Mouse (Mus musculus) splenic B cell, adult 2 months (primary cell): ENCODE measurements around the gene Palm3.
A peak's percentile ranks its signal among the peaks of the same experiment; 100 is the strongest.

ENCODE experiments used
- DNase-seq: peaks from one replicate; pipeline ENCODE4 v3.0.0-alpha.2; 2011; ENCODE audit warnings: low read depth, low spot score
- H3K27me3 ChIP-seq: 2 replicates; pipeline ENCODE4 v1.6.1; 2012; ENCODE audit warnings: mild to moderate bottlenecking, low read length, moderate library complexity, mixed read lengths; ENCODE audit not compliant: control insufficient read depth, poor library complexity, insufficient read depth, severe bottlenecking
- H3K36me3 ChIP-seq: 2 replicates; pipeline ENCODE4 v1.6.1; 2012; ENCODE audit warnings: mild to moderate bottlenecking, low read length, moderate library complexity, mixed read lengths; ENCODE audit not compliant: control insufficient read depth, poor library complexity, insufficient read depth, severe bottlenecking

Palm3 gene

DNA sequence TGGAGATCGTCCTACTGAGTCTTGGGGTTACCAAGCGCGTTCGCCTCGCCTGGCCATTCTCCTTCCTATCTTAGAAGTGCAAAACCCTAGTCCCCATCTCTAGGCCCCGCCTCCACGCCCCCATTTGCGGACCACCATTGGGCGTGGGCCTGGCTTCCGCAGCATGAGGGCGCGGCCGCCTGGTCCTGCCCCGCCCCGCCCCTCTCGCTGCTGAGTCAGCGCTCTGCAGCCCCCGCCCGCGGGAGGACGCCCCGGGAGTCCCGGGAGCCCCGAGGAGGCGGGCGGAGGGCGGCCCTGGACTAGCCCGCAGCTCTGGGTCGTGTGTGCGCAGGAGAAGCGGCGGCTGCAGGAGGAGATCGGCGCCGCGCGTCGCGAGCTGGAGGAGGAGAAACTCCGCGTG lies 4.6 kb downstream of the Palm3 start:
- peaks cover under 1% of the 10 kb centered on the region; the same call in 1 of the 2 replicates for H3K36me3 ChIP-seq
- H3K27me3 ChIP-seq = no peaks in the 10 kb centered on the region; the same call in 1 of the 2 replicates
- DNase-seq = peak; percentile 35

- Histone ChIP-seq H3K27me3 (no peaks in the 10 kb centered on the region; the same call in 1 of the 2 replicates), H3K36me3 (peaks cover 2% of the 10 kb centered on the region)
- peak; percentile 79 for DNase-seq
These were observed 6.2 kb downstream of the Palm3 start for GRCm38 (mm10) chr8:84027449-84027848.

DNA sequence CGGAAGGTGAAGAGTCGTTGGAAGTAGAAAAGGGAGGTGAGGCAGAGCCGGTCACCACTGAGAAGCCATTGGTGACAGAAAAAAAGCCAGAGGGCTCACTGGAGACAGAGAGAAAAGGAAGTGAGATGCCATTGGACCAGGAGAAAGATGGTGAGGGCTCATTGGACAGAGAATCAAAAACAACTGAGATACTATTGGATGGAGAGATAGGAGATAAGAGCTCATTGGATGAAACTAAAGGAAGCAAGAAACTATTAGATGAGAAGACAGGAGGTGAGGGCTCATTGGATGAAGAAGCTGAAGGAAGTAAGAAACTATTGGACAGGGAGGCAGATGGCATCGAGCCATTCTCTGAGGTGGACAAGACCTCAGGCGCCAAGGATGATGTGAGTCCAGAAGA lies 8.0 kb downstream of the Palm3 start:
- H3K27me3 ChIP-seq = no peaks in the 10 kb centered on the region; the same call in 1 of the 2 replicates
- peaks cover 5% of the 10 kb centered on the region for H3K36me3 ChIP-seq
- DNase-seq = no peak

GRCm38 (mm10) chr8:84032777-84033176 lies 11.5 kb downstream of the Palm3 start:
- Histone ChIP-seq H3K27me3 (no peaks in the 10 kb centered on the region), H3K36me3 (peaks cover 12% of the 10 kb centered on the region)
- no peak for DNase-seq

DNA sequence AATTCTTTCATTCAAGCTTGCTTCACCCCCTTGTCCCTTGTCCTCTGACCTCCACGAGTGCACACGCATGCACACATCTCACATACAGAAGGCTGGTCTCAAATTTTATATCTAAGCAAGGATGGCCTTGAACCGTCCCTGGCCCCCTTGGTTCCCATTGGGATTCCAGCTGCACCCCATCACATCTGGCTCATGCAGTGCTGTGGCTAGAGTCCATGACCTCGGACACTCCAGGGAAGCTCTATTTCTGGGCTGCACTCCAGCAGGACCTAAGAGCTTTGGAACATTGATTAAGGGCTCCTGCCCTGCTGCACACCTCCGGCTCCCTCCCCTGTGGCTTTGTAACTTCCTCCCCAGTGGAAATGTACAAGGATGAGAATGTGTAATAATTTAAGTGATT lies 16.7 kb downstream of the Palm3 start:
- no peak for DNase-seq
- peaks cover 13% of the 10 kb centered on the region for H3K36me3 ChIP-seq
- no peaks in the 10 kb centered on the region for H3K27me3 ChIP-seq

GRCm38 (mm10) chr8:84039050-84039449 lies 17.8 kb downstream of the Palm3 start:
- peak; percentile 88 for DNase-seq
- Histone ChIP-seq H3K27me3 (no peaks in the 10 kb centered on the region), H3K36me3 (peaks cover 13% of the 10 kb centered on the region)

DNA sequence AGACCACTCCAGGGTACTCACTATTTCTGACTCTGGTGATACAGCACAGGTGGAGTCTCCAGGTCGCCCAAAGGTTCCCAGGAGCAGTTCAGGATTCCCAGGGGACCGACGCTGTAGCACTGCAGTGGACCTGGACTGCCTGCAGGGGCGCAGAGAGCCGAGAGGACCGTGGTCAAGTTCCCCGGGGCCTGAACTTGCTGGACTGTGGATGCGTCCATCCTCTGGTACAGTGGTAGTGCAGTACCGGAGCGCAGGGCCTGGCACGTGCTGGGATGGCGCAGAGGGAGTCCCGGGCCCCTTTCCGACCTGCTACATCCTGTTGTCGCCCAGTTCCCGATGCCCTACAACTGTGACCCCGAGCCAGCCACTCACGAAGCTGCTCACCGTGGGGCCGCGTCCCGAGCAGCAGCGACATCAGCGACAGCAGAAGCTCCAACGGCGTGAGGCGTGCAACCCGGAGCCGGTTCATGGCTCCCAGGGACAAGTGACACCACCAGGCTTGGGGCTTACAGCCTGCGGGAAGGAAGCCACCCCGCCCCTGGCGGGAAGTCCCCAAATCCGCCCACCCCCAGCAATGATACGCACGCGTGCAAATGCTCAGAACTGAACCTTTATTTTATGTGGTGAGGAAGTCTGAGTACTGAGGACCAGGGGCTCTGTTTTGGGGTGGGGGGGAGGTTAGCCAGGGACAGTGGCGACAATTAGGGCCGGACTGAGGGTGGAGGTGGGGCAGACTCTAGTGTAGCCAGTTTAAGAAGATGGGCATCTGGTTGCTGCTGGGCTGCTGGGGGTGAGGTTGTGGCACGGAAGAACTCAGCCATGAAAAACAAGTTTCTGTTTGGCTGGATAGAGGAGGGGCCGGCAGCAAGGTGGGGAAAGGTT lies 21.0 kb downstream of the Palm3 start, which contains the start of gene Il27ra:
Gene Il27ra, minus strand, starts transcription at position 524 of the 882 bp plus-strand sequence.
- Histone ChIP-seq H3K27me3 (no peaks in the 10 kb centered on the region), H3K36me3 (peaks cover 8% of the 10 kb centered on the region)
- DNase-seq = peak; percentile 79

DNA sequence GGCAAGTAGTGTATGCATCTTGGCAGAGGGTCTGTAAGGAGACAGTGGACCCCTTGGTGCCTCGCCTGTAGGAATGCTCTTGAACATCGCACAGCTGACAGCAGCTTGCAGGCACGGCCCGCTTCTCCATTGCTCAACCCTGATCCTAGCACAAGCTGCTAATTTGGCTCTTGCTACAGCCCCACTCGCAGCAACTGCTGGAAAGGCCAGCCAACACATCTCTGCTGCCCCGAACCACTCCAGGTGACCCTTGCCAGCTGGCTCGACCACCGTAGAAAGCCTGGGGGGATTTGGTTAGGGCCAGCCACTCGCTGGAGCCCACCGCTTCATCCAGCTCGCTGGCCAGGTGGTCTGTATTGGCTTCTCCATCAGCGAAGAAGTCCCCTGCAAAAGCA lies 21.7 kb downstream of the Palm3 start:
- Histone ChIP-seq H3K36me3 (peaks cover 6% of the 10 kb centered on the region), H3K27me3 (no peaks in the 10 kb centered on the region)
- DNase-seq = peak; percentile 20

- no peak for DNase-seq
- no peaks in the 10 kb centered on the region for H3K27me3 ChIP-seq
- peaks cover 4% of the 10 kb centered on the region; the same call in 1 of the 2 replicates for H3K36me3 ChIP-seq
These were observed 22.8 kb downstream of the Palm3 start for GRCm38 (mm10) chr8:84044103-84044502.

DNA sequence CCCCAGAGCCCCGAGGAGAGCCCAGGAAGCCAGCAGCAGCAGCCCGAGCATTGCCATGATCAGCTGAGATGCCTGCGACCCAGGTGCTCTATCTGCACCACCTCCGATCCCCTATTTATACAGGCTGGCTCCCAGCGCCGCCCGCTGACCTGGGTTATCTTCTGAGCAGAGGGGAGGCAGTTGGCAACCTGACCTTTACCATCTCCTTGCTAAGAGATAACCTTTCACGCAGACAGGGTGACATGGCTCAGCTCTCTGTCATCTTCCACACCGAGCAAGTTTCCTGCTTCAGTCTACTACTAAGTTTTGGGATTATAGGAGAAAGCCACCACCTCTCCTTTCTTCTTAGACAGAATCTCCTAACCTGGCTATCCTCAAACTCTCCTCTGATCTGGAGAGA lies 23.6 kb downstream of the Palm3 start, which contains the start of gene Rln3:
Gene Rln3, minus strand, starts transcription at position 101 of the 400 bp plus-strand sequence.
- H3K27me3 ChIP-seq = no peaks in the 10 kb centered on the region
- DNase-seq = no peak
- peaks cover 4% of the 10 kb centered on the region; the same call in 1 of the 2 replicates for H3K36me3 ChIP-seq

DNA sequence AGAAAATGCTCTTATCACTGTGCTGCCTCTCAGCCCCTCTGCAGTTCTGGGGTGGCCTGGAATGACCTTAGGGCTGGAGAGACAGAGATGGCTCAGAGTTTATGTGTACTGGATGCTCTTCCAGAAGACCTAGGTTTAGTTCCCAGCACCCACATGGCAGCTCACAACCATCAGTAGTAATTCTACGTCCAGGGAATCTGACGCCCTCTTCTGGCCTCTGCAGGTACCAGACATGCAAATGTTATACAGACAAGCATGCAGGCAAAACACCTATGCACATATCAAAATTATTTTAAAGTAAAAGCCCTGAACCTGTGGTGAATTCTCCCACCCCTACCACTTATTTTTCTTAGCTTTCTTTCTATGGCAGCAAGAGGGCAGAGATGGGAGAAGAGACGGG lies 25.2 kb downstream of the Palm3 start:
- Histone ChIP-seq H3K27me3 (no peaks in the 10 kb centered on the region), H3K36me3 (no peaks in the 10 kb centered on the region)
- DNase-seq = no peak

- no peak for DNase-seq
- Histone ChIP-seq H3K27me3 (no peaks in the 10 kb centered on the region), H3K36me3 (no peaks in the 10 kb centered on the region)
These were observed 26.9 kb downstream of the Palm3 start for GRCm38 (mm10) chr8:84048171-84048570.

GRCm38 (mm10) chr8:84052746-84053145 lies 31.5 kb downstream of the Palm3 start:
- no peak for DNase-seq
- Histone ChIP-seq H3K27me3 (no peaks in the 10 kb centered on the region), H3K36me3 (no peaks in the 10 kb centered on the region)

DNA sequence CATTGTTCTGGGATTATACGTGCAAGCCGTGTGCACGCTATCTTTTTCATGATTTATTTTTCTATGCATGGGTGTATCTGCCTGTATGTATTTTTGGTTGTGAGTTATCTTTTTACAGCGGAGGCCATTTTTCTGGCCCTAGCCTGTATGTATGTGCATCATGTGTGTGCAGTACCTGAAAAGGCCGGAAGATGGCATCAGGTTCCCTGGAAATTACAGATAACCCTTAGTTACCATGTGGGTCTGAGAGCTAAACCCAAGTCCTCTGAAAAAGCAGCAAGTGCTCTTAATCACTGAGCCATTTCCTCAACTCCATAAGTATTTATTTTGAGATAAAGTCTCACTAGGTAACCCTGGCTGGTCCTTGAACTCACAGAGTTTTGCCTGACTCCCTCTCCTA lies 32.0 kb downstream of the Palm3 start:
- no peak for DNase-seq
- Histone ChIP-seq H3K36me3 (no peaks in the 10 kb centered on the region), H3K27me3 (no peaks in the 10 kb centered on the region)

DNA sequence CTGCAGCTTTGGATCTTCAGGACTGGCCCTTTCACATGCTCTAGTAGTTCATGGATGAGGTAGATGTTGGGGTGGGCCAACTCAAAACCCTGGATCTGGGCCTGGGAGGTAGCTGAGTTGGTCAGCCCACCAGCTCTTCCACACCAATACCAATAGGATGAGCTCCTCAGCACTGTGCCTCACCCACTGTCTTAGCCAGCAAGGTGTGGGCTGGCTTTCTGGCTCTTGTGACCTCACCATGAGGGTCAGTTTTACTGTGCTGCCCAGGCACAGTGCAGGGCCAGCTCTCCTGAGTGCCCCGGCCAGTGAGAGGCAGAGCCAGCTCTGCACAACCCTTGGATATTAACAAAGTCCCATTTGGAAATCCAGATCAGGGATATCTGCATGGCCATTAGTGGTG lies 36.6 kb downstream of the Palm3 start:
- Histone ChIP-seq H3K27me3 (no peaks in the 10 kb centered on the region), H3K36me3 (no peaks in the 10 kb centered on the region)
- no peak for DNase-seq
